Mouse (Mus musculus) ovary, postnatal 36 days (tissue): ENCODE measurements around the gene Fgfr2.

Experiments
- DNase-seq: peaks from one replicate; pipeline ENCODE4 v3.0.0; 2022; ENCODE audit warnings: low spot score, mixed read lengths

Fgfr2 gene

DNA sequence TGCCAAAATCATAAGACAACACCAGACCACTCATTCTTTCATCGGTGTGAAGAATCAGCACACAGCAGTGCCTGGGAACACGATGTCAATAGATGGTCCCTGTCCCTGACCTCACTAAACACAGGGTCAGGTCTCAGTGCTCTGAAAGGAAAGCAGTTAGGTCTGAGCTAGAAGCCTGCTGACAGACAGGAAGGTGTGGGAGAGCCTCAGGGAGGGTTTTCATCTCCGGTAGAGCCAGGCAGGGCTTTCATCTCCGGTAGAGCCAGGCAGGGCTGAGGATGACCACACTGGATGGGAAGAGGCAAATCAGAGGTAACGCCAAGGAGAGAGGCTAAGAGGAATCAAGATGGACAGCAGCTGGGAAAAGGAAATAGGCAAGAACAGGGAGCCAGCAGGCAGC, 758.6 kb downstream of the Fgfr2 start:
- DNase-seq, result no peak

DNA sequence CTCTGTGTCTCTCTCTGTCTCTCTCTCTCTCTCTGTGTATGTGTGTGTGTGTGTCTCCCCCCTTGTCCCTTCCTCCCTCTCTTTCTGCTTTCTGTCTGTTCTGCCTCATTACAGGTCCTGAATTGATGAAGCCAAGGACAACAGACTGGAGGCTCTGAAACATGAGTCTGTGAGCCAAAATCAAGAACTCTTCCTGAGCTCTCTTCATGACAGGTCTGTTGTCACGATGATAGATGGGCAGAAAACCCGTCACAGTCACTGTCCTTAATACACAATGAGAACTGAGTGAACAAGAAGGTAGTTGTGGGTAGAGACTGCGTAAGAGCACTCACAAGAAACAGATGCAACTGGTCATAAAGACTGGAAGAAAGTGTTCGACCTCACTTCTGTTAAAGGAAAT, 762.8 kb downstream of the Fgfr2 start:
- DNase-seq, result no peak

DNA sequence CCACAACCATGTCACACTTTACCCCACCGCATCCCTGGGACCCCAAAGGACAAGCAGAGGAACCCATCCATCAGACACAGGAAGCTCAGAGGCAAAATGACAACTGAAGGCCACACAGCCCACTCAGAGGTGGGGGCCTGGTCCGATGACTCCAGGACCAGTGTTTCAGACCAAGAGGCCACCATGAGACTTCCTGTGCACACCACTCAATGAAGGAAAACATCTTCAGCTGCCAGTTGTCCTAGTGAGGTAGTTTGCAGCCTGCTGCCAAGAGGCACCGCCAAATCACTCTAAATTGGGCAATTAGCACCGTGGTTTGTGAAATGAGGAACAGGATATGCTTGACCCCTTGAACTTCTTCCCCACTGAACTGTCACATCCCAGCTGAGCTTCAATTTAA, 764.4 kb downstream of the Fgfr2 start:
- peak; percentile 9 for DNase-seq

DNA sequence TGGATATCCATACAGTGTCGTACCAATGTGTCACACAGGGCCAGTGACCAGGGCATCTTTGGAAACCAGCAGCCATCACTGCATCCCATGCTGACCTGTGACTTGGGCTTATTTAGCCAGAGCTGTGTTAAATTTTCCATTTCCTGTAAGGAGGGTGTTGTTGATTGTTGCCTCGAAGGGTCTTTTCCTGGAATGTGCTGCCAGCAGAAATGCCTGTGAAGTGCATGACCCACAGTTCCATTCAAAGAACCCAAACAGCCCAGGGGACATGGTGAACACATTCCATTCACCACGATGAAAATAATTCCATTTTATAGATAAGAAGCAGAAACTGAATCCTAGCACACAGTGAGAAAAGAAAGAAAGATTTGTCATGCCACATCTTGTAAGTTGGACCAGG, 764.9 kb downstream of the Fgfr2 start:
- DNase-seq, result no peak

DNA sequence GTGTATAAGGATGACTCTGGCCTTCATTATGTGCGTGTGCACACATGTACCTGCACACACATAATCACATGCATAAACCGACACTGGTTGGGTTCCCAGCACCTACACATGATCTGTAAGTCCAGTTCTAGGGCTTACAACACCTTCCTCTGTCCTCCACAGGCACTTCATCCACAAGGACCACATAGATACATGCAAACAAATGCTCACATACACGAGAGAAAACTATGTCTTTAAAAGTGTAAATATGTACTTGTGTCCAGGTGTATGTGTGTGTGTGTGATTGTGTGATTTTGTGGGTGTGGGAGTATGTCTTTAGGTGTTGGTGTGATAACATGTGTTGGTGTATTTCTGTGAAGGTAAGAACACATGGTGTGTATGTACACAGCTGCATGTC, 765.3 kb downstream of the Fgfr2 start:
- DNase-seq, result no peak

DNA sequence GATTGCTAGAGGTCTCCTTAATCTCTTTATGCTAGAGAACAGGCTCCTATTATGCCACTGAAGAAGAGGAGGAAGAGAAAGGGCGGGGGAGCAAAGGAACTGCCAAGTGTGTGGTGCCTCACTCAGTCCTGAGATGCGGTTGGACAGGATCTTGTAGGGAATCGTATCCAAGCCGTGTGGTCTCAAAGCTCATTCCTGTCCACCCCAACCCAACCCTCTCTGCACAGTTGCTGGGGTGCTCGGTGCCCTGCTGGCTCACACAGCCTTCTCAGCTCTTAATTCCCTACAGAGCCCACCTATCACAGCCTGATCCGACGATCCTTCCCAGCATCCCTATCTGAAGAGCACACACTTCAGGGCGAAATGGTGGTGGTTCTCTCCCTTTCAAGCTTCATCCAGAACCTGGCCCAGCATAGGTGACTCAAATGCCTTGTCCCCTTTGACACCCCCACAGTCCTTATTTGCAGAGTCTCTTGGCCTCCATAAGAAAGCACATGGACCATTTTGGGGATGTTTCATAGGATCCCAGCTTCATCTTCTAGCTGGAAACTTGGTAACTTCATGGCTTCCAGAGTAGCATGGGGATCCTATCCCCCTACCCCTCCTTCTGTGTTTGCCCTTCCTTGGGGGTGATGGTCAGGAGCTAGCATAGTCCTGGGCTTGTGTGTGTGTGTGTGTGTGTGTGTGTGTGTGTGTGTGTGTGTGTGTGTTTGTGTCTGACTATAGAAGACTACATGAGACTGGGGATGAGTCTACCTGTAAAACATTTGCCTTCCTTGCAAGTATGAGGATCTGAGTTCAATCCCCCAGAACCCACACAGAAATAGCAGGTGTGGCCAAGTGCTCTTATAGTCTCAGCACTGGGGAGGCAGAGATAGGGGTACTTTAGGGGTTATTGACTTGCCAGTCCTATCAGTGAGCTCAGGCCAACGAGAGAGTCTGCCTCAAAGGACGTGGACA, 766.0 kb downstream of the Fgfr2 start:
- no peak for DNase-seq

DNA sequence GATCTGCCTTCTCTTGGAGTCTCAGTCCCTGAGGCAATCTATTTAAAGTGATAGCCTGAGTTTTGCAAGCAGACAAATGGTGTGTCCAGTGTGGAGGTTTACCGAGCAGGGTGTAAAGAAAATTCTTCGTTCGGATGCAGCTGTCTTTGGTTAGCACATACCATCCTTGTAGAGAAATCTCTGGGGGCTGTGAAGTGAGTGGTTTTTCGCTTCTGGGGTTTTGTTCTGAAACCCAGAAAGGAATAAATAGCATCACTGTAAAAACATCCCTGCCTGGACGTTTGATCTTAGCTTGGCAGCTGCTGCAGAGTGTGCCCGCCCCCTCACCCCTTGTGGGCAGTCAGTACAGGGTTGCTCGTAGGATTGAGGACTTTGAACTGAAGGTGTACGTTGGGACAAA, 767.0 kb downstream of the Fgfr2 start:
- DNase-seq, result no peak

DNA sequence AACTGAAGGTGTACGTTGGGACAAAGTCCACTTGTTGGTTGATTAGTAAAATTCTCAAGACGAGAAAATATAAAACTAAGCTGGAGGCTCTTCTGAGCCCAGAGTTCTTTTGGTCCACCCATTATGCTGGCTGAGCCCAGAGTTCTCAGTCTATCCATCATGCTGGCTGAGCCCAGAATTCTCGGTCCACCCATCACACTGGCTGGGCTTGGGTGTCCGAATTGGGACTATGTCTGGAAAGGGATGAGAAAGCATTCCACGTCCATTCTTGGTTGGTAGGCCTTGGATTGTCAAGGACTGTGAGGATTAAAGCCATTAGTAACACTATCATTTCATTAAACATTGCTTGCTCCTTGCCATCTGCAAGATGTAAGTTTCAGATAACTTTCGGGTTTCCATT, 767.4 kb downstream of the Fgfr2 start:
- no peak for DNase-seq

DNA sequence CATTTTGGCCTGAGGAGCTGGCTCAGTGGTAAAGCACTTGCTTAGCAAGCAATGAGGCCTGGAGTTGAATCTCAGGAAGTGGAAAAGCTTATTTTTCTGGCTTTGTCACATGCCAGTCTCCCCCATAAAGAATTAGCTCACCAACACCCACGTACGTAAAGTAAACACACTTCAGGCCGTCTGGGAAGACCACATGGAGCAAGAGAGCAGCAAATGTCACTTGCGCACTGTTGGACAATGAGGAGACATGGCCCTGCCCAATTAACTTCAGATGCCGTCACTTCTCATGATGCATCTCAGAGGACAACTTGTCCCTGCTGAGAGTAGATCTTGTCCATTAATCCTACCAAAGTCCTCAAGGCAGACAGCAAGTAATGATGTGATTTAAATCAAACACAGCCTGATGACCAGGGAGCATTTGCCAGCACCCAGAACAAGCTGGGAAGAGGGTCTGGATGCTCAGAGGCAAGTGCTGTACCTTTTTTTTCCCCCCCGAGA, 774.0 kb downstream of the Fgfr2 start:
- DNase-seq, result no peak

DNA sequence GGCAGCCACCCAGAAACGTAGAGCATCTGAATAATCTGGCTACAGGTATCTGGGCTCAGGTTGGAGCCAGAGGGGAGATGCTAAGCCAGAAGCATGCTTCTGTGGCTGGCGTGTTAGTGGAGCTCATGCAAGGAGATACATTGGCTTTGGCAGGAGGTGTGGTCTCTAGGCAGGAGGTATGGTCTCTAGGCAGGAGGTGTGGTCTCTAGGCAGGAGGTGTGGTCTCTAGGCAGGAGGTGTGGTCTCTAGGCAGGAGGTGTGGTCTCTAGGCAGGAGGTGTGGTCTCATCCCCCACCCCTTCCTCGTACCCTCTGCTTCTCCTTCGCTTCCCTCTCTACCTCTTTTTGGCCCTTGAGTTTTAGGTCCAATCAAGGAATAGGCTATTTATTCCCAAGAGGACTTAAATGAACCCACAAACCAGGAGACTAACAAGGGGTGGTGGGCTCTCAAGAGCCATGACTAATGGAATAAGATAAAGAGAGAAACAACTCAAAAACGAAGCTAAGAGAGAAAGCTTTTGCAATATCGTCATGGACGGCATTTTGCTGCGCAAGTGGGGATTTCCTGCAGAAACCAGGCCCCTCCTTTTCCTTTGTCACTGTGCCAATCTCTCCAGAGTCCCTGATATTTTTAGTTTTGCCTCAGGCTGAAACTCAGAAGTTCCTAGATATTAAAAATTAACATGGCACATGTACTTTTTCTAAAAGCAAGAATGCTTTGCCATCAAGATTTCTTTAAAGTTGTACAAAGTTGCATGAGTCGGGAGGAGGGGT, 775.7 kb downstream of the Fgfr2 start:
- DNase-seq, result no peak

DNA sequence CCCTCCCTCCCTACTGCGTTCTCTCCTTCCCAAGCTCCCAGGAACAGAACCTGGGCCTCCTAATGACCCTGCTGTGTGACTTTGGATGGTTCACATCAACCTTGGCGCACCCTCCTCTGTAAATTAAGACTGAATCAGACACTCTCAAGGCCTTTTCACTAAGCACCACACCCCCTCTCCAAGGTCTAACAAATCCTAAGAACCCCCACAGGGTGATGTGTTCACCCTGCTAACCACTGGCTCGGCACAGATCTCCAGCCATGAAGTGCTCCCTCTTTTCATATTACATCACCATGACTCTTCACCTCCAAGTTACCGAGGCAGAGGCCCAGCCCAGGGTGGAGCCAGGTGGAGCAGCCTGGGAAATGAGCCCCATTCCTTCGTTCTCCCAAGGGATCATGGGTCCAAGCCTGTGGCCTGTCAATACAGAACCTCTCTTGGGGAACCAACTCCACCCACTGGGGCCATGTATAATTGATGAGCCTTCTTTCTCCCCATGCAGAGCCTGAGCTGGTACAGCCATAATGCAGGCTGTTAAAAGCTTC, 777.6 kb downstream of the Fgfr2 start:
- no peak for DNase-seq

DNA sequence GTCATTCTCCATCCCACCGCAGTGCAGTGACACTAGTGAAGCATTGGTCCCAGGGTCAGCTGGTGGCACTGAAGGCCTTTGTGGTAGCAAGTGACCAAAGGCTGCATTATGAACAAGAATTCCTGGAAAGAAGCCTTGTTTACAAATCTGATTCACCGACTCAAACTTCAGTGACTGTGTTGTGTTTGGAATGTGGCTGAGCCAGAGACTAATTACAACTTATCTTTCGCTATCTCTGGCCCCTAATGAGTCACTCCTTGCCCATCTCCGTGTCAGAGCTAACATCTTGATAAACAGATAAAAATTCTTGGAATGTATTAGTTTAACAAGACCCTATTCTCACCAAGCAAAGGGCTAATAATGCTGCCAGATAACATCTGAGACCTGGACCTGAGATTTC, 778.5 kb downstream of the Fgfr2 start:
- DNase-seq, result no peak

DNA sequence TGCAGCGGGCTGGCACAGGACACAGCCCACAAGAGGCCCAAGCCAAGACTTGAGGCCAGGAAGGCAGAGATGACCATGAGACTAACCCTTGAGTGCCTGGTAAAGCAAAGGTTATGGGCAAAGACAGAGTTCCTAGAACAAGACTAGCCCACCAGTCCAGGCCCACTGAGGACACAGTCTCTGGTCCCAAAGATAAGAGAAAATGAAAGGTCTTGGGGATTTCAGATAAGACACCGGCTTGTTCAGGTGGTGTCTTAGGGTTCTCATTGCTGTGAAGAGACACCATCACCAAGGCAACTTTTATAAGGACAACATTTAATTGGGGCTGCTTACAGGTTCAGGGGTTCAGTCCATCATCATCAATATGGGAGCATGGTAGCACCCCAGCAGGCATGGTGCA, 779.2 kb downstream of the Fgfr2 start:
- DNase-seq, result no peak

DNA sequence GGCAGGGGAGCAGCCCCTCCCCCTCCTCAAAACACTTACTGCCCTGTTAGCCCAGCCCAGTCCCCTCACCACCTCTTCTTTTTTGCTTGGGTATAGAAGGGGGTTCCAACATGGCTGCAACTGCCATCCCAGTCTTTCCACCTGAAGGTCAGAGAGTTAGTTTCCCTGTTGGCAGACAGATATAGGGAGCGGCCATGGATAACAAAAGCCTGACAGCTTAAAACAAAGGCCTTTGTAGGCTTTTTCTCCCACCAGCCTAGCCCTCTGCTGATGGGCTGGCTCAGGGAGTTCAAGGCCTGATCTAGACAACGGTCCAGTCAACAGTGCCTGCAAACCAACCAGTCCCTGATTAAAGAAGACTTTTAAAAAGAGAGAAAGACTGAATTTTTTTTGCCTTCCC, 780.0 kb downstream of the Fgfr2 start:
- DNase-seq, result no peak

DNA sequence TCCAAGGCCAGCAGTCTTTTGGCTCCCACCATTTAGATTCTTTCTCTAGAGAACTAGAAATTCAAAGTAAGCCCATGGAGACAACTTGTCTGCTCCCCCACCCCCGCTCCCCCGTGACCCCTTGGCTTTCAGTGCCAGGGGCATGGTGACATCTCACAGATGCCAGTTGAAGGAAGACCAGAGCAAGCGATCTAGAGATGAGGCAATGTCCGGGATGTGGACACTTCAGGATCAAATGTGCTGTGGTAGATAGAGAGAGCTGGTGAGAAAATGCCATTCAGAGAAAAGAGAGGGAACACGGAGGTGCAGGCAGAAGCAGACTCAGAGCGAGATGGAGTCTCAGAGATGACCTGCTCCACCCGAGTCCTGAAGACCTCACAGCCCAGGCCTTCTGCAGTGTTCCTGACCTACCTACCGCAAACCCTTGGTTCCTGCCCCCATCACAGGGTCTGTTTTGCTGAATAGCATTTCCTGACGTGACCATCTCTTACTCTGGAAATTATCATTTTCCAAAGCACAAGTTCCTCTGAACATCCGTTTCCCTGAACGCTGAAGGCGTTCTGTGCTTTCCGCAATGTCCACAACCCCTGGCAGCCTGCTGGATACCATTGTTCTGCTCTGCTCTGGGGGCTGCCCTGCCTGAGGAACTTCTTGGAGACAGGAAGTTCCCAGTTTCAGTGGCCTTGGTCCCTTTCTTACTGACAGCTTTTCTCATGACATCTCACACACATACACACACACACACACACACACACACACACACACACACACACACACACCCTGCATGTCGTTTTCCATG, 783.9 kb downstream of the Fgfr2 start:
- no peak for DNase-seq

DNA sequence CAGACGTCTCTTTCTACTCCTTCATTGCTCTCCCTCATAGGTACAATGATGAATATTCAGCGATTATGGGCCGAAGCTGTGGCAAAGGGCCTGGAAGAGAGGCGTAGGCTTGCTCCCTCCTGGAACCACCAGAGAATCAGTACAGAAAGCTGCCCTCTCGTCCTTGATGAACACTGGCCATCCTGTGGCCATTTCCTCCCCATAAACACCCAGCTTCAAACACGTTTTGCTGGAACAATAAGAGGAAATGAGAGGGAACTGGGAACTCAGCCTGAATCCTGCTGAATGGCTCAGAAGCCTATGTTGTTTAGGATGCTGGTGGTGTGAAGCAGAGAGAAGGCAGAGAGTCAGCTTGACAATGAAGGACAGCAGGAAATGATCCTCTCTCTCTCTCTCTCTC, 784.8 kb downstream of the Fgfr2 start:
- DNase-seq, result no peak

DNA sequence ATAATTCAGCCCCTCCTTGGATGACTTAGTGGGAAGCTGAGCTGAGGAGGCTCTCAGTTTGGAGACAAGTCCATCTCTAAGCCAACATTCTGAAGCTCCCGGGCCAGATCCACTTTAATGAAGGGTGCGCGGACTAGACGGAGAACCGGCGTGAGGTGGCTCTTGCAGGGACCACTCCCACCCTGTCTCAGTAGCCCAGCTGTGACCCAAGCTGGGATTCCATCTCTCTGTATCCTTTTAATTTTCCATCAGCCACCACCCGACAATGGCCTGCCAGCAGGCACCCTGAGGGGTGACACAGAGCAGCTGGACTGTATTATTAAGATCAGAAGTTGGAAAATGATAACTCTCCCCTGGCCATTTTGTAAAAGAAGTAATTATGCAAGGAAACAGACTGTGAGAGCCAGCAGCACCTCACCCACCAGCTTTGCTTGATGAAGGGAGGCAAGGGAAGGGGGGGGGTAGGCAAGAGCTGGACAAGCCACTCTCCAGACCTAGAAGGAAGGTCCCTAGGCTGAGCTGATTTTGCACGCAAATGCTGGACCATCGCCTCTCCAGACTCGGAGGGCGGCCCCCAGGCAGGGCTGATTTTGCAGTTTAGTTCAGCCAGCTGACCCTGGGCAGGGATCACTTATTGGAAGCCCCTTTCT, 785.8 kb downstream of the Fgfr2 start:
- no peak for DNase-seq

DNA sequence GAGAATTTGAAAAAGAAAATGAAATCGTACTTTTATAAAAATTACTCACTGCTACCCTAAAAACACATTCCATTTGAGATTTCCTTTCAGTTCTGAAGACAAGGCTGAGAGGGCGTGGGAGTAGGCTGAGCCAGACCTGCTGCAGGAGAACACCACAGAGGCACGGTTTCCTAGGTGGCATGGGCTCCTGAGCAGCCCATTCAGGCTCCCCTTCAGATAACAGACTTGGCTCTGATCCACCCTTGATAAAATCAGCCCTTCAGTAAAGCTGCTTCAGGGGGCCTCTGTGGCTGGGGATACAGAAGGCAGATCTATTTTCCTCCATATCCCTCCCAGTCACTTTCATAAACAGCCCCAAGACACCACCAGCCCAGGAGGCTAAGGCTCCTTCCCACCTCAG, 786.4 kb downstream of the Fgfr2 start:
- DNase-seq, result no peak

DNA sequence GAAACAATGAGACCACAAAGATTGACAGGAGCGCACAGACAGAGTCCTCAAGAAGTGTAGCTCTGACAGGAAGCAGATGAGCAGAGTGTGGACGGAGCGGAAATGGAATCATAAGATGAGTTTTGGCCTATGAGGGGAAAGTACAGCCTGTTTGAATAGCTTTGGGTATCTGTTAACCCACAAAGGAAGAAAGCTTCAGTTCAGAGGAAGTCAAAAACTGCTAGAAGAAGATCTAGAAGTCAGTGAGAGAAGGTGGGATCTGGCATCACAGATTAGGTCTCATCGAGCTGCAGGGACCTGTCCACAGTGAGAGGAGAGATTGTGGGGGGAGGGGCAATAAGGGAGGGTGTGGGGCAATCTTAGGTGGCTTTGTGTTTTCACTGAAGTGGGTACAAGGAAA, 787.8 kb downstream of the Fgfr2 start:
- DNase-seq, result no peak

DNA sequence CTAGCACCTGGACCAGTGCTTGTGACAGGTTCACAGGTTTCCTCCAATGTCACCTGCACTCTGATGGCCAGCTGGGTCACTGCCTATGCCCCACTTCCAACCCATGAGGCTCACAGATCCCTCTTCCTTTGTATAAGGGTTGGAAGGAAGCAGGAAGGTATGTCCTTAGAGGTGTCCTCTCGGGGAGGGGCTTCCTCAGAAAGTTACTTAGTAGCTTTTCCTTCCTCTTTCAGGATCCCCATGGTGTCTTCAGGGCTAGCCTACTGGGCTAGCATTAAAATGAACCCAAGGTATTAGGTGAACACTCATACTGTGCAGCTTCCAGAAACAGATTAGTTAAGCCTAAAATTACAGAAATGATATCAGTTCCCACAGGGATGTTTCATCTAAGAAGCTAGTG, 790.1 kb downstream of the Fgfr2 start:
- no peak for DNase-seq

DNA sequence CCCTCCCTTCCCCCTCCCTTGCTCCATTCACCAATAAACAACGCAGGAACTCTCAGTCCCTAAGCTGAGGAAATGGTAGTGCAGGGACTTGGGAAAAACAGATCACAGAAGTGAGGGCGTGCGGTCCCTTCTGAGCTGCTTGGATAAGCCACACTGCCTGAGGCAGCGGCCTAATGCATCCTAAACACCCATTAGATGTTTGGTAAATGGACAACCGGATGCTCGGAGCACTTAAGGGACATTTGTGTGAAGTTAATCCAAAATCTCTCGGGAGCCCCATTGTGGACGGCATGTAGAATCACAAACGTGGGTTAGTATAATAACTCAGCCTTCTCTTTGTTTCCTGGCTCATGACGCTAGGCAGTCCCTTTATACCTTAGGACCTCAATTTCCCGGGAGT, 791.0 kb downstream of the Fgfr2 start:
- no peak for DNase-seq

DNA sequence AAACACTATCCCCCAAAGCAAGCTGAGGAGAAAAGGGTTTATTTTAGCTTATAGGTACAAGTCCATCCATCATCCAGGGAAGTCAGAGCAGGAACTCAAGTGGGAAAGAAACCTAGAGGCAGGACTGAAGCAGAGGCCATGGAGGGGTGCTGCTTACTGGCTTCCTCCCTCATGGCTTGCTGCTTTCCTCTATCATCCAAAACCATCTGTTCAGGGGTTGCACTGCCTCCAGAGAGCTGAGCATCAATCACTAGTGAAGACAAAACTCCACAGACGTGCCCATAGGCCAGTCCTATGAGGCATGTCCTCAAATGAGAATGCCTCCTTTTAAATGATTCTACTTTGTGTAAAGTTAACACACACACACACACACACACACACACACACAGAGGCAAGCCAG, 793.0 kb downstream of the Fgfr2 start:
- no peak for DNase-seq
